Mouse (Mus musculus) heart, embryonic 16.5 days (tissue): Measurements from ENCODE around the gene Adap1. TPM values are rescaled to one million over a fixed set of nuclear protein-coding genes. Genes with fewer than 3 reads are reported as not detected.

Experiments used
- ATAC-seq: fragments of 200-750 bp; cut with Nextera tagmentation; replicated peaks from 2 replicates; pipeline ENCODE4 v1.8.0; 2017; ENCODE audit warnings: moderate number of reproducible peaks; ENCODE audit not compliant: insufficient read depth, low FRiP score; ENCODE audit errors: extremely low read depth
- H3K27ac ChIP-seq: fragments of 300-500 bp; sonication (generic); 2 replicates; pipeline ENCODE4 v1.5.1; 2014; ENCODE audit warnings: mild to moderate bottlenecking, low read length, control low read depth, moderate library complexity
- H3K27me3 ChIP-seq: fragments of 300-500 bp; sonication (generic); 2 replicates; pipeline ENCODE4 v1.6.1; 2014; ENCODE audit warnings: low read length, mixed read lengths; ENCODE audit not compliant: control insufficient read depth, insufficient read depth
- H3K36me3 ChIP-seq: fragments of 300-500 bp; sonication (generic); 2 replicates; pipeline ENCODE4 v1.6.1; 2014; ENCODE audit not compliant: control insufficient read depth, insufficient read depth
- H3K4me1 ChIP-seq: fragments of 300-500 bp; sonication (generic); 2 replicates; pipeline ENCODE4 v1.6.1; 2014; ENCODE audit warnings: low read length, mixed read lengths; ENCODE audit not compliant: control insufficient read depth, insufficient read depth
- H3K4me2 ChIP-seq: fragments of 300-500 bp; sonication (generic); 2 replicates; pipeline ENCODE4 v1.6.1; 2014; ENCODE audit warnings: low read depth, mild to moderate bottlenecking, control low read depth, low read length
- H3K4me3 ChIP-seq: fragments of 300-500 bp; sonication (generic); 2 replicates; pipeline ENCODE4 v1.5.1; 2014; ENCODE audit warnings: mild to moderate bottlenecking, control low read depth, low read length
- H3K9ac ChIP-seq: fragments of 300-500 bp; sonication (generic); 2 replicates; pipeline ENCODE4 v1.6.1; 2014; ENCODE audit warnings: low read length, control low read depth
- H3K9me3 ChIP-seq: fragments of 300-500 bp; sonication (generic); replicated peaks from 2 replicates; pipeline ENCODE4 v1.6.1; 2016; ENCODE audit warnings: low read length; ENCODE audit not compliant: control insufficient read depth
- WGBS: fragments of 180-500 bp; shearing (Covaris S2); extraction: QIAGEN DNeasy Blood & Tissue Kit; methylation state at CpG from one replicate; pipeline ENCODE4 v1.1.7; 2014; 5-methylcytosine and 5-hydroxymethylcytosine counted together
- polyA plus RNA-seq: library from polyadenylated mRNA; unstranded; fragments of >200 nt; fragmentation: Nextera tagmentation; extraction: Ambion mirVana; gene quantifications from 2 replicates; pipeline ENCODE4 v1.2.1, GENCODE M21; 2015

Adap1 gene
- polyA plus RNA-seq, 1 experiment from 2014 or later: 0.59 TPM

GRCm38 (mm10) chr5:139331742-139332141, 6.3 kb upstream of the Adap1 start:
- Histone ChIP-seq H3K9ac (peak overlapping the region; percentile 39; the same call in 1 of the 2 replicates), H3K27ac (no peak overlapping the region), H3K9me3 (no peaks in the 10 kb centered on the region), H3K4me1 (peaks cover 13% of the 10 kb centered on the region), H3K27me3 (no peaks in the 10 kb centered on the region; the same call in 1 of the 2 replicates), H3K36me3 (peaks cover 3% of the 10 kb centered on the region; the same call in 1 of the 2 replicates), H3K4me2 (no peak overlapping the region), H3K4me3 (no peak overlapping the region)
- WGBS: 20% methylated on average over 8 of the region's 8 CpGs
- ATAC-seq: no peak

- Histone ChIP-seq H3K9ac (no peak overlapping the region), H3K36me3 (no peaks in the 10 kb centered on the region), H3K4me3 (no peak overlapping the region), H3K27me3 (peaks cover 8% of the 10 kb centered on the region), H3K4me2 (no peak overlapping the region), H3K27ac (no peak overlapping the region), H3K4me1 (peaks cover 13% of the 10 kb centered on the region), H3K9me3 (no peaks in the 10 kb centered on the region)
- 75% methylated on average over 7 of the region's 7 CpGs for WGBS
- no peak for ATAC-seq
Observed at GRCm38 (mm10) chr5:139330766-139331165, 5.3 kb upstream of the Adap1 start.

- no peak for ATAC-seq
- peaks cover 23% of the 10 kb centered on the region for H3K4me1 ChIP-seq
- H3K9me3 ChIP-seq: no peaks in the 10 kb centered on the region
- H3K4me3 ChIP-seq: no peak overlapping the region
- no peak overlapping the region for H3K4me2 ChIP-seq
- H3K36me3 ChIP-seq: no peaks in the 10 kb centered on the region
- no peak overlapping the region for H3K9ac ChIP-seq
- H3K27ac ChIP-seq: no peak overlapping the region
- WGBS: 52% methylated on average over 7 of the region's 7 CpGs
- peaks cover 31% of the 10 kb centered on the region for H3K27me3 ChIP-seq
Observed at GRCm38 (mm10) chr5:139327634-139328020, 2.2 kb upstream of the Adap1 start.

- WGBS: 71% methylated on average over 7 of the region's 7 CpGs
Observed at GRCm38 (mm10) chr5:139326986-139327633, 1.7 kb upstream of the Adap1 start.

GRCm38 (mm10) chr5:139326111-139326696, 782 bp upstream of the Adap1 start:
- Histone ChIP-seq H3K27me3 (peaks cover 31% of the 10 kb centered on the region), H3K4me1 (peaks cover 11% of the 10 kb centered on the region), H3K4me2 (no peak overlapping the region), H3K36me3 (no peaks in the 10 kb centered on the region), H3K4me3 (no peak overlapping the region), H3K27ac (no peak overlapping the region), H3K9me3 (no peaks in the 10 kb centered on the region), H3K9ac (no peak overlapping the region)
- no peak for ATAC-seq
- 67% methylated on average over 13 of the region's 13 CpGs for WGBS

More at GRCm38 (mm10) chr5:139326986-139327633, 1.7 kb upstream of the Adap1 start:
- Histone ChIP-seq H3K4me1 (peaks cover 18% of the 10 kb centered on the region), H3K9ac (no peak overlapping the region), H3K4me2 (no peak overlapping the region), H3K27ac (no peak overlapping the region), H3K9me3 (no peaks in the 10 kb centered on the region), H3K36me3 (no peaks in the 10 kb centered on the region), H3K4me3 (no peak overlapping the region), H3K27me3 (peaks cover 31% of the 10 kb centered on the region)
- no peak for ATAC-seq

- peak overlapping the region; percentile 99 for H3K4me2 ChIP-seq
- peaks cover 11% of the 10 kb centered on the region for H3K4me1 ChIP-seq
- 3% methylated on average over 39 of the region's 62 CpGs for WGBS
- peak; percentile 38 for ATAC-seq
- no peaks in the 10 kb centered on the region for H3K36me3 ChIP-seq
- peak overlapping the region; percentile 81 for H3K9ac ChIP-seq
- no peaks in the 10 kb centered on the region for H3K9me3 ChIP-seq
- H3K4me3 ChIP-seq: peak overlapping the region; percentile 73
- no peak overlapping the region for H3K27ac ChIP-seq
- peaks cover 31% of the 10 kb centered on the region for H3K27me3 ChIP-seq
Observed at GRCm38 (mm10) chr5:139324691-139325394, 579 bp downstream of the Adap1 start.

GRCm38 (mm10) chr5:139324045-139324491, 1.4 kb downstream of the Adap1 start:
- Histone ChIP-seq H3K9me3 (no peaks in the 10 kb centered on the region), H3K9ac (no peak overlapping the region), H3K27ac (no peak overlapping the region), H3K4me2 (peak overlapping the region; percentile 99; the same call in 1 of the 2 replicates), H3K4me1 (peaks cover 11% of the 10 kb centered on the region), H3K36me3 (no peaks in the 10 kb centered on the region), H3K4me3 (no peak overlapping the region), H3K27me3 (peaks cover 31% of the 10 kb centered on the region)
- WGBS: 59% methylated on average over 5 of the region's 5 CpGs
- ATAC-seq: peak; percentile 38; the same call in 1 of the 2 replicates

- Histone ChIP-seq H3K27me3 (peaks cover 31% of the 10 kb centered on the region), H3K4me2 (no peak overlapping the region)
- 73% methylated on average over 9 of the region's 9 CpGs for WGBS
Observed at GRCm38 (mm10) chr5:139323260-139323924, 2.0 kb downstream of the Adap1 start.

More at GRCm38 (mm10) chr5:139323260-139323924, 2.0 kb downstream of the Adap1 start:
- Histone ChIP-seq H3K9ac (no peak overlapping the region), H3K36me3 (no peaks in the 10 kb centered on the region), H3K4me1 (peaks cover 11% of the 10 kb centered on the region), H3K4me3 (no peak overlapping the region), H3K27ac (no peak overlapping the region), H3K9me3 (no peaks in the 10 kb centered on the region)
- no peak for ATAC-seq
